Mouse (Mus musculus): ENCODE measurements at regions not wholly inside any gene's neighbourhood (a gene's known extent, or its start where the extent isn't known, plus 50 kb on each side); places are given as distances from the start of the nearest gene placed in this dataset.

DNA sequence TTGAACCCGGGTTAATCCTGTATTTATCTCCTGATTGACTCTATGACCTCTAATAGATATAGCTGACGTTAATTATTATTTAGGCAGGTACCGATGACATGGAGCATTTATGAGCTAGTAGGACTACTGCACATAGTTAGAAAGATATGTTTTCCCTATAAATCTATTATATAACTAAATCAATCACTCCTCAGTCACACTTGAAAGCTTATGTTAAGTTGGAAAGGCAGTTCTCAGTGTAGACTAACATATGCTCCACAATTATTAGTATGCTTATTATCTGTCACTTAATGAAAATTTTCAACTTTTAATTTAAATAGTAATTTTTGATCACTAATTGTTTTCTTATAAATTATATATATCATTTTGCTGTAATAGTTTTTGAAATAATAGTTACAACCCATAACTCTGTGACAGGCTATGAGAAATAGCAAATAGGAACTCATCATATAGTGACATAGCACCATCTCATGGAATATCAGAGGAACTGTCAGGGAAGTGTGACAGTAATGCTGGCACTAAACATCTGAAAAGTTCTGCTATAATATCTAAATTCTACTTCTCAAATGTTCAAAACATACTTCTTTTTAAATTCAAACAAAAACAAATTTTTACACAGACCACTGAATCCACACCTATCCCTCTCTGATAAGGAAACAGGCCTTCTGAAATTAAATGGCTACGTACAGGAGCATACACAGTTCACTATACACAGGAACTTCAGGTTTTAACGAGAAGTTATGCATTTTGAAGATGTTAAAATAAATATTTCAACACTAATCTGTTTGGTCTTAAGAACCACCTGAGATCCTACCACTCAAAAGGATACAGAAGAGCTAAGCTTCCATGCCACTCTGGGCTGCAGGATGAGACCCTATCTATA is 75.3 kb upstream of the Map2 start:
- TF ChIP-seq CTCF (IDR thresholded peaks at IDR 0.05), result peak; percentile 48
- in situ Hi-C loops (cut with MboI; ENCODE audit: low pct_unique_long_range_greater_than_20kb), result loop anchor here (10.0 kb wide), 3 partner anchors 555 to 785 kb away; no protein-coding TSS in a partner anchor
- ChIA-PET POLR2A (no interaction called here), CTCF (no interaction called here)
- H3K27me3 ChIP-seq, result peaks cover 12% of the 10 kb centered on the region
- ATAC-seq (no peak), DNase-seq (ENCODE audit: low read depth, low spot score) (no peak)

DNA sequence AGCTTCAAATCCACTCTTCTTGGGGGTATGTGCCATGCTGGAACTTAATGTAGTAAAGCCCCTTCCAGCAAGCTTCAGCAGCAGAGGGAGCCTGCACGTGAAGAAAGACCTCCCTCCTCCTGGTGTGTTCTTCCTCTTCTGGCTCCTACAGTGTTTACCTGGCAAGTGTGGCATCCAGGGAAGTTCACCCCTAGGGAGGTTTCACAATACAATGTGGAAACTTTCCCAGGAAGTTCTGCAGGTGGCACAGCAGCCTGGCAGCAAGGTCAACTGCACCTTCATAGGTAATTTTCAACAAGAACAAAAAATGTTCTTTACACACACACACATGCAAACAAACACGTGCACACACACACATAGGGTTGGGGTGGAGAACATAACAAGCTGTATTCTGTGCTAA is 73.7 kb upstream of the Map2 start:
- in situ Hi-C loops (cut with MboI; ENCODE audit: low pct_unique_long_range_greater_than_20kb), result loop anchor here (10.0 kb wide), 3 partner anchors 553 to 787 kb away; no protein-coding TSS in a partner anchor
- POLR2A ChIA-PET, result no interaction called here

DNA sequence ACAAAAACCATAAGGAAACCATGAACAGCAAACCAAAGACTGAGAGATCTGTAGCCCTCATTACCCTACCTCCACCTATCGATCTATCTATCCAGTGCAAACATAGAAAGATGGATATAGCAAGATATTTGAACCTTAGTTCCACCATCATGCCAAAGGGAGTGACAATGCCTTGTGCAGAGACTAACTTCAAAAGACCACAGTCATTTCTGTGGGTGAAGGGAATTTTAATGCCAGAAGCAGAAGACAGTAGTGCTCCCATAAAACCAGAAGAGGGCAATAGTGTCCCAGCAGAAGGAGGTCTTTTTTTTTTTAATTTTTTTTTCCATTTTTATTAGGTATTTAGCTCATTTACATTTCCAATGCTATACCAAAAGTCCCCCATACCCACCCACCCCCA is 70.6 kb upstream of the Map2 start:
- ChIA-PET CTCF (no interaction called here), POLR2A (no interaction called here)
- no peak for ATAC-seq

More for the DNA sequence above, 73.7 kb upstream of the Map2 start:
- no peak for DNase-seq (ENCODE audit: low read depth, low spot score)
- H3K27me3 ChIP-seq, result peaks cover 6% of the 10 kb centered on the region
- TF ChIP-seq CTCF (IDR thresholded peaks at IDR 0.05), result no peak
- ATAC-seq, result no peak
- CTCF ChIA-PET, result interaction anchor here (1.4 kb wide), 1 partner anchor 790 kb away, joined by 3 read pairs; no protein-coding TSS in a partner anchor

DNA sequence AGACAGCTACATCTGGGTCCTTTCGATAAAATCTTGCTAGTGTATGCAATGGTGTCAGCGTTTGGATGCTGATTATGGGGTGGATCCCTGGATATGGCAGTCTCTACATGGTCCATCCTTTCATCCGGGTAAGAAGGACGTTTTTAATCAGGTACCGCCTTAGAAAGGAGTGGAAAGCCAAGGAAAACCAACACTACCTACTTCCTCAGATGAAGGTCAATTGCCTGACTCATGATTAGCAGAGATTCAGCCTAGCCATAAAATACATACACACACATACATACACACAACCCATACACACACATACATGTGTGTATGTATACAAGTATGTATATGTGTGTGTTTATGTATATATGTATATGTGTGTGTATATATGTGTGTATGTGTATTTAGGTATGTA is 69.9 kb upstream of the Map2 start:
- DNase-seq (ENCODE audit: low read depth, low spot score) (no peak), ATAC-seq (no peak)
- ChIA-PET POLR2A (no interaction called here), CTCF (no interaction called here)
- peaks cover 6% of the 10 kb centered on the region for H3K27me3 ChIP-seq
- in situ Hi-C loops (cut with MboI; ENCODE audit: low pct_unique_long_range_greater_than_20kb), result loop anchor here (10.0 kb wide), 3 partner anchors 550 to 790 kb away; no protein-coding TSS in a partner anchor
- peak; percentile 10 for TF ChIP-seq CTCF (IDR thresholded peaks at IDR 0.05)

More for the DNA sequence above, 70.6 kb upstream of the Map2 start:
- in situ Hi-C loops (cut with MboI; ENCODE audit: low pct_unique_long_range_greater_than_20kb), result loop anchor here (10.0 kb wide), 3 partner anchors 550 to 790 kb away; no protein-coding TSS in a partner anchor
- peaks cover 6% of the 10 kb centered on the region for H3K27me3 ChIP-seq
- DNase-seq (ENCODE audit: low read depth, low spot score), result no peak
- TF ChIP-seq CTCF (IDR thresholded peaks at IDR 0.05), result peak; percentile 29

DNA sequence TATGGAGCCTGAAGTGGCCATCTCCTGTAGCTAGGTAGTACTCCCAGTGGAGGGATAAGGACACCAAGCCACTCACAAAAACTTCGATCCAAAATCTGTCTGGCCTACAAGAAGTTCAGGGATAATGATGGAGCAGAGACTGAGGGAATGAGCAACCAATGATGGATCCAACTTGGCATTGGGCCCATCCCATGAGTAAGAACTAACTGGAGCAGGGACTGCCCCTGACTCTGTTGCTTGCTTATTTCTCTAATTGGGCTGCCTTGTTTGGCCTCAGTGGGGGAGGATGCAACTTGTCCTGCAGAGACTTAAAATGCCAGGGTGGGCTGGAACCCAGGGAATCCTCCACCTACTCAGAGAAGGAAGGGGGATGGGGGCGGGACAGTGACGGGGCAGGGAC is 67.0 kb upstream of the Map2 start:
- ChIA-PET POLR2A (no interaction called here), CTCF (no interaction called here)
- ATAC-seq, result no peak
- DNase-seq (ENCODE audit: low read depth, low spot score), result no peak
- in situ Hi-C loops (cut with MboI; ENCODE audit: low pct_unique_long_range_greater_than_20kb), result loop anchor here (10.0 kb wide), 3 partner anchors 547 to 793 kb away; no protein-coding TSS in a partner anchor
- TF ChIP-seq CTCF (IDR thresholded peaks at IDR 0.05), result no peak
- H3K27me3 ChIP-seq, result no peaks in the 10 kb centered on the region

DNA sequence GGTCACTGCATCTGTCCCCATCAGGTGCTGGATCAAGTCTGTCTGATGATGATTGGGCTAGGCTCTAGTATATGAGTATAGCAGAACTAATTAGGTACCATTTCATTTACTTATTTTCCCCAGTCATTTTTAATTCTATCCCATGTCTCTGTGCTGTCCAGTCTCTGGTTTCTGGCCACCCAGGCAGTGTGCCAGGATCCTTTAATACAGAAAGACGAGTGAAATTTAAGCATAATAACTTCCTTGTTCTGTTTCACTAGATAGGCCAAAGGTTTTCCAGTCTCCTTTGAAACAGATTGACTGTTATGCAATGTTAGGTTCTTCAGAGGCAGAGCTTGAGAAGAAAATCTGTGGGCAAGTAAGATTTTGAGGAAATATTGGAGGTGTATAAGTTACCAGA is 61.2 kb upstream of the Map2 start:
- in situ Hi-C loops (cut with MboI; ENCODE audit: low pct_unique_long_range_greater_than_20kb), result no loop called here
- DNase-seq (ENCODE audit: low read depth, low spot score) (no peak), ATAC-seq (no peak)
- POLR2A ChIA-PET, result no interaction called here
- TF ChIP-seq CTCF (IDR thresholded peaks at IDR 0.05), result no peak
- H3K27me3 ChIP-seq, result no peaks in the 10 kb centered on the region
- CTCF ChIA-PET, result no interaction called here

DNA sequence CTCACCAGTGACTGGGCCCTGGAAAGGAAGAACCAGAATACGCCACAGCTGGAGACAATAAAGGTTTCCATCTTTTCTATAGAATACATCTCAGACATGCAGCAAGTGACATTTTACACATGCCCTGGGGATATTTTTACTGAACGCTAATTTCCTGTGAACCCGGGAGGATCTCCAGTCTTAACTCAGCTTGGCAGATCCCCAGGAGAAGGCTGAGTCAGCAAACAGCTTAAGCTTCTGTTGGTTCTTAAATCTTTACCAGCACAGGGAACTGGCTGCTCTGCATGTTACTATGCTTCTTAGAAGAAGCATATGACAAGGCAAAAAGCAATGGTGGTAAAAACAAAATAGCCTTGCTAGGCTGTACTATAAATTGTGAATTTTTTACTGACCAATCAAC is 59.7 kb upstream of the Map2 start:
- CTCF ChIA-PET, result no interaction called here
- H3K27me3 ChIP-seq, result no peaks in the 10 kb centered on the region
- in situ Hi-C loops (cut with MboI; ENCODE audit: low pct_unique_long_range_greater_than_20kb), result no loop called here
- no peak for DNase-seq (ENCODE audit: low read depth, low spot score)
- no peak for ATAC-seq
- POLR2A ChIA-PET, result no interaction called here
- TF ChIP-seq CTCF (IDR thresholded peaks at IDR 0.05), result no peak

Data from Patski (cell line).